Mouse (Mus musculus): ENCODE data around the gene Creg1.

Creg1 gene

GRCm38 (mm10) chr1:165789066-165789660, 25.6 kb downstream of the Creg1 start:
- DNase-seq (ENCODE audit: low spot score) = no peak

- no peak for DNase-seq (ENCODE audit: low spot score)
Measured at GRCm38 (mm10) chr1:165789963-165790362, 26.4 kb downstream of the Creg1 start.

- DNase-seq (ENCODE audit: low spot score) = no peak
Measured at GRCm38 (mm10) chr1:165790461-165791210, 27.1 kb downstream of the Creg1 start.

GRCm38 (mm10) chr1:165791411-165791810, 27.9 kb downstream of the Creg1 start:
- DNase-seq (ENCODE audit: low spot score) = no peak

- DNase-seq (ENCODE audit: low spot score) = no peak
Measured at GRCm38 (mm10) chr1:165801709-165802310, 38.3 kb downstream of the Creg1 start.

- no peak for DNase-seq (ENCODE audit: low spot score)
Measured at GRCm38 (mm10) chr1:165803107-165803506, 39.6 kb downstream of the Creg1 start.

GRCm38 (mm10) chr1:165804133-165804532, 40.6 kb downstream of the Creg1 start:
- DNase-seq (ENCODE audit: low spot score) = no peak

- DNase-seq (ENCODE audit: low spot score) = no peak
Measured at GRCm38 (mm10) chr1:165810633-165811032, 47.1 kb downstream of the Creg1 start.

GRCm38 (mm10) chr1:165811170-165811569, 47.6 kb downstream of the Creg1 start:
- DNase-seq (ENCODE audit: low spot score) = no peak

GRCm38 (mm10) chr1:165812775-165813174, 49.2 kb downstream of the Creg1 start:
- no peak for DNase-seq (ENCODE audit: low spot score)

GRCm38 (mm10) chr1:165814116-165814515, 50.6 kb downstream of the Creg1 start:
- DNase-seq (ENCODE audit: low spot score) = no peak

GRCm38 (mm10) chr1:165814521-165815278, 51.2 kb downstream of the Creg1 start:
- DNase-seq (ENCODE audit: low spot score) = no peak

- DNase-seq (ENCODE audit: low spot score) = no peak
Measured at GRCm38 (mm10) chr1:165816391-165816790, 52.8 kb downstream of the Creg1 start.

- no peak for DNase-seq (ENCODE audit: low spot score)
Measured at GRCm38 (mm10) chr1:165817264-165817663, 53.7 kb downstream of the Creg1 start.

- DNase-seq (ENCODE audit: low spot score) = no peak
Measured at GRCm38 (mm10) chr1:165818145-165818860, 54.8 kb downstream of the Creg1 start.

- DNase-seq (ENCODE audit: low spot score) = no peak
Measured at GRCm38 (mm10) chr1:165819147-165819546, 55.6 kb downstream of the Creg1 start.

GRCm38 (mm10) chr1:165822031-165822430, 58.5 kb downstream of the Creg1 start:
- no peak for DNase-seq (ENCODE audit: low spot score)

Data from urinary bladder, postnatal 14 days (tissue).